Mouse (Mus musculus): ENCODE measurements around the gene Utp20. TPM values are rescaled to one million over a fixed set of nuclear protein-coding genes. Genes with fewer than 3 reads are reported as not detected.

Gene Utp20
- polyA plus RNA-seq, 1 experiment from 2014 or later = 11.0 TPM

DNA sequence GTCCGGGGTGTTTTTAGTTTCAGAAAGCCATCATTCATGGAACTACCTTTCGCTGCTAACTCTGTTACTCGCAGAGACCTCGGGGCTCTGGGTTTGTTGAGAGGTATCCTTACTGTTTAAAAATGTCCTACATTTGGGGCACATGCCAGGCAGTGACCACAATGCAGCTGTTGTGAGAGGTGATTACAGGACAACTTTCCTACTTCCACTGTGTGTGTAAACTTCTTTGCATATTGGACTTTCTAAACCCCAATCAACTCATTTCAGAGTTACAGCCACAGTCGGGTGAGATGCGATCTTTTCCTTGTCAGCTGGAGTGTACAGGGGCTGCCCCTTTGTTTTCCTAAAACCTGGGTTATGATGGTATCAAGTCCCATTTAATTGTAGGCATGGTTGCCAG is 111.0 kb downstream of the Utp20 start:
- no peak for ATAC-seq (ENCODE audit: insufficient number of reproducible peaks, insufficient read depth, low FRiP score, low read depth)
- Histone ChIP-seq H3K27me3 (ENCODE audit: control insufficient read depth, insufficient read depth, low read length) (no peaks in the 10 kb centered on the region), H3K36me3 (ENCODE audit: control insufficient read depth, insufficient read depth, low read length) (no peaks in the 10 kb centered on the region), H3K4me1 (ENCODE audit: control insufficient read depth in 2 of 2, insufficient read depth in 2 of 2, low read length in 2 of 2) (no peaks in the 10 kb centered on the region), H3K4me3 (ENCODE audit: control insufficient read depth in 1 of 2, insufficient read depth in 1 of 2, low read depth in 1 of 2, low read length in 2 of 2) (no peak overlapping the region), H3K4me2 (ENCODE audit: low read length) (no peak overlapping the region), H3K27ac (replicated peaks in 1 of 2; ENCODE audit: control insufficient read depth in 1 of 2, insufficient read depth in 1 of 2, low read depth in 2 of 2, low read length in 2 of 2) (no peak overlapping the region), H3K9me3 (ENCODE audit: control insufficient read depth, low read length) (no peaks in the 10 kb centered on the region), H3K9ac (ENCODE audit: low read length) (no peak overlapping the region)
- WGBS = 82% methylated on average over 6 of the region's 6 CpGs

- Histone ChIP-seq H3K27ac (replicated peaks in 1 of 2; ENCODE audit: control insufficient read depth in 1 of 2, insufficient read depth in 1 of 2, low read depth in 2 of 2, low read length in 2 of 2) (no peak overlapping the region), H3K4me1 (ENCODE audit: control insufficient read depth in 2 of 2, insufficient read depth in 2 of 2, low read length in 2 of 2) (no peaks in the 10 kb centered on the region), H3K9ac (ENCODE audit: low read length) (no peak overlapping the region), H3K4me2 (ENCODE audit: low read length) (no peak overlapping the region), H3K4me3 (ENCODE audit: control insufficient read depth in 1 of 2, insufficient read depth in 1 of 2, low read depth in 1 of 2, low read length in 2 of 2) (no peak overlapping the region), H3K9me3 (ENCODE audit: control insufficient read depth, low read length) (no peaks in the 10 kb centered on the region), H3K27me3 (ENCODE audit: control insufficient read depth, insufficient read depth, low read length) (no peaks in the 10 kb centered on the region), H3K36me3 (ENCODE audit: control insufficient read depth, insufficient read depth, low read length) (no peaks in the 10 kb centered on the region)
- ATAC-seq (ENCODE audit: insufficient number of reproducible peaks, insufficient read depth, low FRiP score, low read depth) = no peak
- 69% methylated on average over 4 of the region's 4 CpGs for WGBS
Measured at GRCm38 (mm10) chr10:88714744-88715143, 111.9 kb downstream of the Utp20 start.

DNA sequence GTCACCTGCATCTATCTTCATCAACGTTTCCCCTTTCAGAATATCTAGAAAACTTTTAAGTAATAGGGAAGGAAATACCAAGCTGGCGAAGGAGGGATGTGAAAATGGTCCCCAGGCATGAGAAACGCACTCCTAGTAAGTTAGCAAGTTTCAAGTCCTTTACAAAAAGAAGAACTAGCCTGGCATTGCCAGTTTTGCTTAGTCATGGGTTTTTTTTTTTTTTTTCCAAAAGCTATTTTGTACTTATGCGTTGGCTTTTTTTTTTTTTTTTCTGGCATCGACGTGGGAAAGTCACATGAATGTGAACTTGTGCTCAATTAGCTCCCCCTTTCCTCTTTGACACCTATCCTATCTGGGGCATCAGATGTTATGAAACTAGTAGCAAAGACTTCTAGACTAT is 114.2 kb downstream of the Utp20 start:
- Histone ChIP-seq H3K27me3 (ENCODE audit: control insufficient read depth, insufficient read depth, low read length) (no peaks in the 10 kb centered on the region), H3K9ac (ENCODE audit: low read length) (no peak overlapping the region), H3K9me3 (ENCODE audit: control insufficient read depth, low read length) (no peaks in the 10 kb centered on the region), H3K4me3 (ENCODE audit: control insufficient read depth in 1 of 2, insufficient read depth in 1 of 2, low read depth in 1 of 2, low read length in 2 of 2) (no peak overlapping the region), H3K27ac (replicated peaks in 1 of 2; ENCODE audit: control insufficient read depth in 1 of 2, insufficient read depth in 1 of 2, low read depth in 2 of 2, low read length in 2 of 2) (no peak overlapping the region), H3K36me3 (ENCODE audit: control insufficient read depth, insufficient read depth, low read length) (no peaks in the 10 kb centered on the region), H3K4me1 (ENCODE audit: control insufficient read depth in 2 of 2, insufficient read depth in 2 of 2, low read length in 2 of 2) (no peaks in the 10 kb centered on the region), H3K4me2 (ENCODE audit: low read length) (no peak overlapping the region)
- 77% methylated on average over 6 of the region's 6 CpGs for WGBS
- ATAC-seq (ENCODE audit: insufficient number of reproducible peaks, insufficient read depth, low FRiP score, low read depth) = no peak

DNA sequence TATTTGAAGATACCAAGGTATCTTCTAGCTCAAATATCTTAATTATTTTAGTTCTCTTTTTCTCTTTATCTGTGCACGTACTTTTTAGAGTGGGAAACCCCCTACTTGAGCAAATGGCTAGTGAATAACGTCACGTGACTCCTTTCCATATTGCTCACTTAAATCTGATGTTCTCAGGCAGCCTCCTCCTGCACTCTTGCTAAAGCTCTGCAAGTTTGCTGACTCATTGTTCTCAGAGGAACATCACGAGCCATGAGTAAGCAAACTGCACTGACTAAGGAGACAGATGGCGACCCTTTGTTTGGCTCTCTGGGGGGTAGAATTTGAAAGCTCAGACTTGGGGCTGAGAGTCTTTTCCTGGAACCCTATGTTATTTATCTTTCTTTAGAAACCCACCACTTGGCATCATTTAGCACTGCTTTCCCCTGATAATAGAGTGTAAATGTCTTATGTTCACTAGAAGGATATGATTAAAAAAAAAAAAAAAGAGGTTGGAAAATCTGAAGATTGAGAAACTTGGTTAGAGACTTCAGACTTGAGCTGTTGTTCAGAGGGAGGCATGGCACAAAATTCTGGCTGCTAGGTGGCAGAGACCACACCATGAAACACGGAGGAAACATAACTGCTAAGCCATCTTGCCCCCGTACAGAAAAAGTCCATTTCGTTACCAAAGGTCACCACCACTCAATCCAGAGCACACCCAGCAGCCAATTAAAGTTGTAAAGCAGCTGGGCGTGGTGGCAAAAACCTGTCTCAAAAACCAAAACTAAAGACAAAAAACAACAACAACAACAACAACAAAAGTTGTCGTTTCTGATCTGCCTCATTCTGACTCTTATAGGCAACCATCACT is 117.7 kb downstream of the Utp20 start:
- Histone ChIP-seq H3K27ac (replicated peaks in 1 of 2; ENCODE audit: control insufficient read depth in 1 of 2, insufficient read depth in 1 of 2, low read depth in 2 of 2, low read length in 2 of 2) (no peak overlapping the region), H3K9ac (ENCODE audit: low read length) (no peak overlapping the region), H3K4me2 (ENCODE audit: low read length) (no peak overlapping the region), H3K9me3 (ENCODE audit: control insufficient read depth, low read length) (no peaks in the 10 kb centered on the region), H3K4me3 (ENCODE audit: control insufficient read depth in 1 of 2, insufficient read depth in 1 of 2, low read depth in 1 of 2, low read length in 2 of 2) (no peak overlapping the region), H3K27me3 (ENCODE audit: control insufficient read depth, insufficient read depth, low read length) (no peaks in the 10 kb centered on the region), H3K36me3 (ENCODE audit: control insufficient read depth, insufficient read depth, low read length) (no peaks in the 10 kb centered on the region), H3K4me1 (ENCODE audit: control insufficient read depth in 2 of 2, insufficient read depth in 2 of 2, low read length in 2 of 2) (no peaks in the 10 kb centered on the region)
- no peak for ATAC-seq (ENCODE audit: insufficient number of reproducible peaks, insufficient read depth, low FRiP score, low read depth)
- WGBS = 54% methylated on average over 10 of the region's 10 CpGs

- ATAC-seq (ENCODE audit: insufficient number of reproducible peaks, insufficient read depth, low FRiP score, low read depth) = no peak
- H3K4me1 ChIP-seq (ENCODE audit: control insufficient read depth in 2 of 2, insufficient read depth in 2 of 2, low read length in 2 of 2) = no peaks in the 10 kb centered on the region
Measured at GRCm38 (mm10) chr10:88700938-88701337, 125.7 kb downstream of the Utp20 start.

More at GRCm38 (mm10) chr10:88700938-88701337, 125.7 kb downstream of the Utp20 start:
- no peak overlapping the region for H3K4me3 ChIP-seq (ENCODE audit: control insufficient read depth in 1 of 2, insufficient read depth in 1 of 2, low read depth in 1 of 2, low read length in 2 of 2)
- no peak overlapping the region for H3K4me2 ChIP-seq (ENCODE audit: low read length)
- no peaks in the 10 kb centered on the region for H3K9me3 ChIP-seq (ENCODE audit: control insufficient read depth, low read length)
- no peak overlapping the region for H3K27ac ChIP-seq (replicated peaks in 1 of 2; ENCODE audit: control insufficient read depth in 1 of 2, insufficient read depth in 1 of 2, low read depth in 2 of 2, low read length in 2 of 2)
- H3K27me3 ChIP-seq (ENCODE audit: control insufficient read depth, insufficient read depth, low read length) = no peaks in the 10 kb centered on the region
- no peaks in the 10 kb centered on the region for H3K36me3 ChIP-seq (ENCODE audit: control insufficient read depth, insufficient read depth, low read length)
- 65% methylated on average over 6 of the region's 6 CpGs for WGBS
- H3K9ac ChIP-seq (ENCODE audit: low read length) = no peak overlapping the region

Other genes starting within 250 kb of the Utp20 start
- gene Mybpc1, start 221.7 kb downstream of the Utp20 start, polyA plus RNA-seq (2014; fragmentation: Nextera tagmentation; extraction: Ambion mirVana) = 3.7 and 4.9 TPM in 2 replicates
- gene Spic, start 141.8 kb downstream of the Utp20 start, polyA plus RNA-seq (2014; fragmentation: Nextera tagmentation; extraction: Ambion mirVana) = 0.36 and 0.45 TPM in 2 replicates
- gene Arl1, start 95.9 kb downstream of the Utp20 start, polyA plus RNA-seq (2014; fragmentation: Nextera tagmentation; extraction: Ambion mirVana) = 141 and 153 TPM in 2 replicates
- gene Slc5a8, start 59.2 kb upstream of the Utp20 start, polyA plus RNA-seq (2014; fragmentation: Nextera tagmentation; extraction: Ambion mirVana) = 0.05 TPM in 1 of 2 replicates, not detected in the other